Mouse (Mus musculus) thymus, postnatal 4 days (tissue): ENCODE data around the gene Ugt1a10.
"Not testable (repeated sequence)": the region's sequence is repeated elsewhere in the genome, so short reads cannot be mapped to it uniquely, and the experiment has no call there.

Experiments
- DNase-seq: peaks from one replicate; pipeline ENCODE4 v3.0.0; 2021

The Ugt1a10 gene

DNA sequence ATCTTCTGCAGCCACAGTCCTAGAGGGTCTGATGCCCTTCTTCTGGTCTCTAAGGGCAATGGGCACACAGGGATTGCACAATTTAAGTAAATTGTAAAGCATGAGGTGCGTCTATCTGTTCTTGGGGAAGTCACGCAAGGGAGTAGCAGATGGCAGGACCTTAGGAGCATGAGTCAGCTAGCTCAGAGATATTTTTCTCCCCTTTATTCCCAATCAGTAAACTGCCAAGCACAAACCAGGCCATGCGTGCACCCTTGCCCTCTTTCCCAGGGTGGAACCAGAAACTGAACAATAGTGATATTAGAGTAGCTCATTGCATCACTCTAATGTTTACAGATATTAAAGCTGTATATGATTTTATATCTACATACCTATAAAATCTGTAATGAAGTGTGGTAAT, 43.4 kb downstream of the Ugt1a10 start:
- not testable (repeated sequence) for DNase-seq

DNA sequence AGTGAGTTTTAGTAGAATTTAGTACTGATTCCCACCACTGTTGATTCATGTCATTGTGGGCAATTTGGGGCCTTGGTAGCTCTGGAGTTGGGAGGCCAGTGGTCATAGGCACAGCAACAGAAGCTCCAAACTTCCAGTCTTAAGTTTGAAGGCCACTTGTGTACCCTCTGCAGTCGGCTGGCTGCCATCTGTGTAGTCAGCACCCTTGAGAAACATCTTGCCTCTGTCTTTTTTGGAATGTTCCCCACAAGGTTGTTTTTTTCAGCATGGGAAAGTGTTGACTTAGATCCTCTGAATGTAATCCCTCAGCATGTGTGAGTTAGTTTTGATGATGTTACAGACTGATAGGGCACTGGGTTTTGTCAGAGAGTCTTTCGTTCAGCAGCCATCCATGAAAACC, 44.5 kb downstream of the Ugt1a10 start:
- DNase-seq, result not testable (repeated sequence)

DNA sequence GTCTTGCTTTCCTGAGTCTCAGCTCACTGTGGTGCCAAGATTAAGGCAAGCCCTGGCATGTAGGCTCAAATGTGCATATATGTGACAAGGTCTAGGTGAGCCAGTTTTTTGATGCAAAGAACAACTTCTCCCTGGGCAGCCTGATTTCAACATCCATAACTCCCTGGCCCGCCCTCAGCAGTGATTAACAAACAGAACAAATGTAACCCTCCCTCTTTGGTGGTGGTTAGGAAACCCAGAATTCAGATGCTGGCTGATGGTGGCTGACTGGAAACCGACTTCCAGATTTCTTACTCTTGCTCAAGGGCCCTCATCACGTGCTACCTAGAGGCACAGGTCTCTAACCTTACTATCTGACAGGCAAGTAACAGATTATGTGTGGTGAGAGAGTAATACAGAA, 47.8 kb downstream of the Ugt1a10 start, which contains the start of gene Ugt1a6b:
Gene Ugt1a6b, plus strand, starts transcription at position 234 of the 400 bp plus-strand sequence.
- DNase-seq, result not testable (repeated sequence)

DNA sequence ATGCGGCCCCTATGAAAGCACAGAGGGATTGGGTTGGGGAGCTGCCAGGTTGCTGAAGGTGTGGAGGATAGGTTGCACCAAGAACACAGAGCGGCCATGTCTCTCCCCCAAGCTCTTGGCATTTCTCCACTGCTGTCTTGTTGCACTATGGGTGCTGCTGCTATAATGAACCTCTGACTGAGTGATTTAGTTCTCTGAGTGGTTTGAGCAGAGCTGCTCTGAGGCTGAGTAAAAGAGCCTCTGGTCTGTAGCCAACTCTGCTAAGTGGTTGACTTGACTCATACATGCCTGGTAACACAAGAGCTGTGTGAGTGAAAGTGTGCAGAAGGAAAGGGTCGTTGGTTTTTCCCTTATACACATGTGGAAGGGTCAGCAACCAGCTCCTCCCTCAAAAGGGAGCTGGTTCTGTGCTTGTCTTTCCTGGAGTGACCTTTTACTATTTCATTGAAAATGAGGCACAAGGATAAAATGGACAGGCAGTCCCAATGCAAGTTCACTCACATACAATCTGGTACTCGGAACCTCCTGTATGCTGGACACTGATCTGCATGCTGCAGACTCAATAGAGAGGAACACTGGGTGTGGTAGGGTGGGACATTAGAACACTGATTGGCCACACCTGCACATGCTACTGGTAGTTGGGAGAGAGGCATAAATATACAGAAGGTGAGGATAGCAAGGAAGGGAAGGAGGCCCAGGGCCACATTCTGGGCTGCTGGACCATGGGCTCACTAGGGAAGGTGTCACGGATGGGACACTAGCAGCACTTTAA, 48.7 kb downstream of the Ugt1a10 start:
- DNase-seq, result not testable (repeated sequence)

DNA sequence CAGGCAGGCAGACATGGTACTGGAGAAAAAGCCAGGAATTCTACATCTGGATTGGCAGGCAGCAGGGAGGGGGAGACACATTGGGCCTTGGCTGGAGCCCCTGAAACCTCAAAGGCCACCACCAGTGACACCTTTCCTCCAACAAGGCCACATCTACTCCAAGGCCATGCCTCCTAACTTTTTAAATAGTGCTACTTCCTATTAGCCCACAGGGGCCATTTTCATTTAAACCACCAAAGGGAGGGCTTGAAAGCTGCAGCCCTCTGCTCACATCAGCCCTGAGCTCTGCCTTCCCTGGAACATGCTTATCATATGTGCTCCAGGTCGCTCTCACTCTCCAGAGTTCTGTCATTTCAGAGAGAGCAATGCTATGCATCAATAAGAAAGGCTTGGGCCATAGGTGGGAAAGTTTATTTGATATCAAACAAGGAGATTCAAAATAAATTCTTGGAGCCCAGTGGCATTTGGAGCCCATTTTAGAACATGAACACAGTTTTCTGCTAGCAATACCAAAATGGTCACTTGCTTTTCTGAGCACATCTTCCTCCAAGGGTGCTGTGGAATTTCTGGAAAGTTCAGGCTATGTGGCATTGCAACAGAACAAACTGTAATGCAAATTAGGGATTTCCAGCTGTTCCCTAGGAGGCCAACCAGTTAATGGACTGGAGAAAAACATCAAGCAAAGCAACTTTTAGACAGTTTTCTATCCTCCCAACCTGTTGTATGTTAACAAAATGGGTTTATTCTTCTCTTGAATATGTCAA, 49.7 kb downstream of the Ugt1a10 start:
- no peak for DNase-seq

DNA sequence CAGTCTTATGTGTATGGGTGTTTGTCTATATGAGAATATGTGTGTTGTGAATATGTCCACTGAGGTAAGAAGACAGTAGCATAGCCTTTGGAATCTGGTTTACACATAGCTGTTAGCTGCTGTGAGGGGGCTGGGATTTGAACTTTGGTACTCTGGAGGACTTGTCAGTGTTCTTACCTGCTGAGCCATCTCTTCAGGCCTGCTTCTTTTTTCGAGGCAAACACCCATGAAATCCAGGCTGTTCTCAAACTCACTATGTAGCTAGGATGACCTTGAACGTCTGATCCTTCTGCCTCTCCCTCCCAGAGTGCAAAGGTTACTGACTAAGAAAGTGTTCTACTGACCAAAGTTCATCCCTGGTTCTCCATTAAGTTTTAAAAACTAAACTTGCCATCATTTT, 50.5 kb downstream of the Ugt1a10 start:
- DNase-seq, result no peak

DNA sequence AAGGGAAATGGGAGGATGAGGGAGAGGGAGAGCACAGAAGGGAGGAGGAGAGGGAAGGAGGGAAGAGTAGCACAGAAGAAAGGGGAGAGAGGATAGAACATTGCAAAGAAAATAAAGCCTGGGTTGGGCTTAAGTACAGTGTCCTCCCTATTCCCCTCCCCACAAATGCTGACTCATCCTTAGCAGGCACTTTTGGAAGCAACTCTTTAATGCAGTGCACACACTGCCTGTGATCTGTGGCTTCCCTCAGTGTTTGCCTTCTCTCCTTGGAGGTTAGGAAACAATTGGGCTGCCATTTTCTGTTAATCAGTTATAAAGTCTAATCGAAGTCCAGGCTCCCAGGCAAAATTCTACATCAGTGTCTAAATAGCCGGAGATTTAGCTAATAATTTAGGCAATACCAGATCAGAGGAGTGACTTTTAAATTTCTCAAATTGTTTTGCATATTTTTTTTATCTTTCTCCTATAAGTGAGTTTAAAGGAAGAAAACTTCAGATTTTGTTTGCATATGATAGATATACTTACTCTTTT, 53.9 kb downstream of the Ugt1a10 start:
- DNase-seq, result not testable (repeated sequence)

DNA sequence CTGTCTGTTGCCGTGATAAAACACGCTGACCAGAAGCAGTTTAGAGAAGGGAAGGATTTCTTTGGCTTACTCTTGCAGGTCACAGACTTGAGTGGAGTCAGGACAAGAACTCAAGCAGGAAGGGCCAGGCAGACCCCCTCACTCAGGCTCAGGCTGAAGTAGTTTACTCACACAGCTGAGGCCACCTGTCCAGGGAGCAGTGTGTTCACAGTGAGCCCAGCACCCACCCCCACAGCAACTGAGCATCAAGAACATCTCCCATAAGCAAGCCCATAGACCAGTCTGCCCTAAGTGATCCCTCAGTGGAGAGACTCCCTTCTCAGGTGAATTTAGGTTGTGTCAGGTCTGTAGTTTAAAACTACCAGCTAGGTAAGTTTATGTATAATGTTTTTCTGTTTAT, 54.4 kb downstream of the Ugt1a10 start:
- DNase-seq, result not testable (repeated sequence)

DNA sequence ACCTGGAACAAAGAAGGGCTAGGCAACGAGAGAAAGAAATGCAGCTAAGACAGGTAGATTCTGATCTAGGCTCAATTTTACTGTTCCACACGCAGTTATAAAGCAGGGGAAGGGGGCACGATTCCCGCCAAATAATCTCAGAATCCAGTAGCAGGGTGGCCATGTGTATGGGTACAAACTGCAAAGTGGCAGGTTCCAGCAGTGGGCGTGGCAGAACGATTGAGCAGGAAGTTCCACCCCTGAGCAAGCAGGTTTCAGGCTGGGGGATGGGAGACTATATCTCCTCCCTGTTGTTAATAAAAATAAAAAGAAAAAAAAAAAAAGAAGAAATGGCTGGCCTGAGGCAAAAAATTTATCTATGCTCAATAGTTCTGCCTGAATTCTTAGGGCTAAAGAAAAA, 57.6 kb downstream of the Ugt1a10 start:
- DNase-seq, result not testable (repeated sequence)

DNA sequence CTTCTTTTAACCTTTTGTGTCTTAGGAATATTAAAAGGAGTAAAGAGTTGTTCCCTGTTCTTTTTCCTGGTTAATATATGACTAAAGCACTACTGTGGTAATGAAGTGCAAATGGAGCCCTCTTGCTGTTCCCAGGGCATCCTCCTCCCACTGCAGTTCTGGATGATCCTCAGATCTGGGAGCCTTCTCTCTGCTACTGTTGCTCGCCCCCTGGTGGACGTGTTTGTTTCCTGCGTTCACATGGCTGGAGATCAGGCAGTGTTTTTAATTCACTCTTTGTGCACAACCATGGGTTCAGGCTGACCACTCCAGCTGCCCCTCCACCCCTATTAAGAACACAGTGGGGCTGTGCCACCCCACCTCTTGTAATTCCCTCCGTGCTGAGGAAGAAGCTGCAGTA, 65.4 kb downstream of the Ugt1a10 start:
- DNase-seq, result not testable (repeated sequence)

DNA sequence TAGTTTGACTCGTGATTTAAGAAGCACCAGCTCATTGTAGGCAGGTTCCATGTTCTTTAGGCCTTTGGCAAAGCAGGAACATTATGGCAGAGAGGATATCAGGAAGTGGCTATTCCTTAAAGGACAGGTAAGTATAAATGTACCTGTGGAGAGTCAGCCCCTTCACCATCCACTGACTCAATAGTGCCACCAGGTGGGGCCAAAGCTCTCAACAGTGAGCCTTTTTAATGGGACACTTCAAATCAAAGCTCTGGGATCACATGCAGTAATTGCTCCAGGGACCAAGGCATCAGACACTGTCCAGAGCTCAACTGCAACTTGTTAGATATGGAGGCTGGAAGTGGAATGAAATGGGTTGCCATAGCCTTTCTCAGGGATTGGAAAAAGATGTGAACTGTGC, 66.3 kb downstream of the Ugt1a10 start:
- peak; percentile 28 for DNase-seq

DNA sequence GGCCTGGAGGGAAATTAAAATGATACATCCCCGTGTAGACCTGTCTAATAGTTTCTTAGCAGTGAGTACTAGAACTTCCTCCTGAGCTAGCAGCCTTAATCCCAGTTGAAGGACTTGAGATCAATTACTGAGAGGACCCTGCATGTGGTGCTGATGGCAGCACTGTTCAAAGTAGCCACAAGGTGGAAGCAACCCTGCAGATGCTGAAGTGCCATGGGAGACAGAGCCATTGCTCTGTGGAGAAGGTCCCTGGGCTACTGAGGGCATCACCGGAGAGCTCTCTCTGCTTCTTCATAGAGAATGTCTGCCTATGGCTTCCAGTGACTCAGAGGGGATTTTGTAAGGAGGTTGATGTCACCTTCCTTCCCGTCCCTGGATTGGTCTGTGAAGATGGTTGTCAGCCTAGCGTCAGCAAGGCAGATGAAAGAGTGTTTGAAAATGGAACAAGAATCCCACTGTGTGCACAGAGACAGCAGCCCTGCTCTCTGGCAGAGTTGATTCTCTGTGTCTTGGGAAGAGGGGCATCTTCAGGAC, 70.7 kb downstream of the Ugt1a10 start:
- DNase-seq, result not testable (repeated sequence)

DNA sequence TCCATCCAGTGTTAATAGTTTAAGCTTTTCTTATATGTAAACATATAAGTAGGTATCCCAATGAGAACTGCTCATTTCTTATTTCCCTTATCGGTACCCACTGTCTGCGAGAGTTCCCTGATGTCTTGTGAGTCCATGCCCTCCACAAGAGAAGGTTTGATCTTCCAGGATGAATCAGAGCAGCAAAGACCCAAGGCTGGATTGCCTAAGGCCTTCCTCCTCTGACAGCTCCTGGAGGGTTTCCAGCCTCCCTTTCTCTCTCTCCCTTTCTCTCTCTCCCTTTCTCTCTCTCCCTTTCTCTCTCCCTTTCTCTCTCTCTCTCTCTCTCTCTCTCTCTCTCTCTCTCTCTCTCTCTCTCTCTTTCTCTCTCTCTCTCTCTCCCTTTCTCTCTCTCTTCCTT, 73.9 kb downstream of the Ugt1a10 start:
- DNase-seq, result not testable (repeated sequence)

DNA sequence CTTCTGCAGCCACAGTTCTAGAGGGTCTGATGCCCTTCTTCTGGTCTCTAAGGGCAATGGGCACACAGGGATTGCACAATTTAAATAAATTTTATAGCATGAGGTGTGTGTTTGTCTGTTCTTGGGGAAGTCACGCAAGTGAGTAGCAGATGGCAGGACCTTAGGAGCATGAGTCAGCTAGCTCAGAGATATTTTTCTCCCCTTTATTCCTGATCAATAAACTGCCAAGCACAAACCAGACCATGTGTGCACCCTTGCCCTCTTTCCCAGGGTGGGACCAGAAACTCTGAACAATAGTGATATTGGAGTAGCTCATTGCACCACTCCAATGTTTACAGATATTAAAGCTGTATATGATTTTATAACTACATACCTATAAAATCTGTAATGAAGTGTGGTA, 75.0 kb downstream of the Ugt1a10 start:
- not testable (repeated sequence) for DNase-seq

DNA sequence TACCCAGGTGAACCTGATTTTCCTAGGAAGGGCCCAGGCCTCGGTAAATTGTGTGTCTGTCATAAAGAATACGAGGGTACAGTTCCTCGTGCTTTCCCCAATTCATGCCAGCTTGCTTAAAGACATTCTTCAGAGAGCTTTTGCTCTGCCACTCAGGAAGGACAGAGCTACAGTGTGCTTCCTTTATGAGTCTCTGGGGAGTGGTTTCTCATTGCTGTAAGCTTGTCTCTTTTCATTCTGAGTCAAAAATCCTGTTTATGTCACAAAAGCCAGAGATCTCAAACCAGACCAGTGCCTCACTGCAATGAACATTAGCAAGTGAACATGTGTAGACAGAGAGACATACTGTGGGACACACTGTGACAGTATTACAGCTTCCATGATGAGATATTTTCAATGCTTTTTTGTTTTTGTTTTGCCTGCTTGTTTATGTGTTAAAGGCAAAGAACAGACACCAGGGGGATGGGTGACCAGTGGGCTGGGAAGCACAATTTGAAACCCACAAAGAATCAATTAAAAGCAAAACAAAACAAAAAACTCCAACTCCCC, 78.8 kb downstream of the Ugt1a10 start:
- no peak for DNase-seq

DNA sequence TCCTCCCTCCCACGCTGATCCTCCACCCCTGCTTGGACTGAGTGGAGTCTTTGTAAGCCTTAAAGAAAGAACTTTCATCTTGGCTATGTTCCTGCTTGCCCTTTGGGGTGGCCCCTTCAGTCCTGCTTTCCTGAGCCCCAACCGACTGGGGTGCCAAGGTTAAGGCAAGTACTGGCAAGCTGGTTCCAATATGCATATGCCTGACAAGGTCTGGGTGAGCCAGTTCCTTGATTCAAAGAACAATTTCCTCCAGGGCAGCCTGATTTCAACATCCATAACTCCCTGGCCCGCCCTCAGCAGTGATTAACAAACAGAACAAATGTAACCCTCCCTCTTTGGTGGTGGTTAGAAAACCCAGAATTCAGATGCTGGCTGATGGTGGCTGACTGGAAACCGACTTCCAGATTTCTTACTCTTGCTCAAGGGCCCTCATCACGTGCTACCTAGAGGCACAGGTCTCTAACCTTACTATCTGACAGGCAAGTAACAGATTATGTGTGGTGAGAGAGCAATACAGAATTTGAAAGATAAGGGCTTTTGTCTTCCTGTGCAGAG, 79.3 kb downstream of the Ugt1a10 start, which contains the start of gene Ugt1a6a:
Gene Ugt1a6a, plus strand, starts transcription at position 353 of the 555 bp plus-strand sequence.
- DNase-seq, result not testable (repeated sequence)

DNA sequence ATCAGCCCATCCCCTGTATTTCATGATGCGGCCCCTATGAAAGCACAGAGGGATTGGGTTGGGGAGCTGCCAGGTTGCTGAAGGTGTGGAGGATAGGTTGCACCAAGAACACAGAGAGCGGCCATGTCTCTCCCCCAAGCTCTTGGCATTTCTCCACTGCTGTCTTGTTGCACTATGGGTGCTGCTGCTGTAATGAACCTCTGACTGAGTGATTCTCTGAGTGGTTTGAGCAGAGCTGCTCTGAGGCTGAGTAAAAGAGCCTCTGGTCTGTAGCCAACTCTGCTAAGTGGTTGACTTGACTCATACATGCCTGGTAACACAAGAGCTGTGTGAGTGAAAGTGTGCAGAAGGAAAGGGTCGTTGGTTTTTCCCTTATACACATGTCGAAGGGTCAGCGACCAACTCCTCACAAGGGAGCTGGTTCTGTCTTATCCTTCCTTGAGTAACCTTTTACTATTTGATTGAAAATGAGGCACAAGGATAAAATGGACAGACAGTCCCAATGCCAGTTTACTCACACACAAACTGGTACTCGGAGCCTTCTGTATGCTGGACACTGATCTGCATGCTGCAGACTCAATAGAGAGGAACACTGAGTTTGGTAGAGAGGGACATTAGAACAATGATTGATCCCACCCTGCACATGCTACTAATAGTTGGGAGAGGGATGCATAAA, 80.2 kb downstream of the Ugt1a10 start:
- DNase-seq, result not testable (repeated sequence)

DNA sequence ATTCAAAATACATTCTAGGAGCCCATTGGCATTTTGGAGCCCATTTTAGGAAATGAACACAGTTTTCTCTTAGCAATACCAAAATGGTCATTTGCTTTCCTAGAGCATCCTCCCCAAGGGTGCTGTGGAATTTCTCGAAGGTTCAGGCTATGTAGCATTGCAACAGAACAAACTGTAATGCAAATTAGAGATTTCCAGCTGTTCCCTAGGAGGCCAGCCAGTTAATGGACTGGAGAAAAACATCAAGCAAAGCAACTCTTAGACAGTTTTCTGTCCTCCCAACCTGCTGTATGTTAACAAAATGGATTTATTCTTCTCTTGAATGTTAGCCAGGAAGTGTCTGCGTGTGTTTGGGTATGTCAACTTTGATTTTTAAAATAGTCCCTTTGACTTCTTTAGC, 81.5 kb downstream of the Ugt1a10 start:
- DNase-seq, result no peak

DNA sequence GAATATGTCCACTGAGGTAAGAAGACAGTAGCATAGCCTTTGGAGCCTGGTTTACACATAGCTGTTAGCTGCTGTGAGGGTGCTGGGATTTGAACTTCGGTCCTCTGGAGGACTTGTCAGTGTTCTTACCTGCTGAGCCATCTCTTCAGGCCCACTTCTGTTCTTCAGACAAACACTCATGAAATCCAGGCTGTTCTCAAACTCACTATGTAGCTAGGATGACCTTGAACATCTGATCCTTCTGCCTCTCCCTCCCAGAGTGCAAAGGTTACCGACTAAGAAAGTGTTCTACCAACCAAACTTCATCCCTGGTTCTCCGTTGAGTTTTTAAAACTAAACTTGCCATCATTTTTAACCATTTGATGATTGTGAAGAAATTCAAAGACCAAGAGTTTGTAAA, 82.1 kb downstream of the Ugt1a10 start:
- no peak for DNase-seq

DNA sequence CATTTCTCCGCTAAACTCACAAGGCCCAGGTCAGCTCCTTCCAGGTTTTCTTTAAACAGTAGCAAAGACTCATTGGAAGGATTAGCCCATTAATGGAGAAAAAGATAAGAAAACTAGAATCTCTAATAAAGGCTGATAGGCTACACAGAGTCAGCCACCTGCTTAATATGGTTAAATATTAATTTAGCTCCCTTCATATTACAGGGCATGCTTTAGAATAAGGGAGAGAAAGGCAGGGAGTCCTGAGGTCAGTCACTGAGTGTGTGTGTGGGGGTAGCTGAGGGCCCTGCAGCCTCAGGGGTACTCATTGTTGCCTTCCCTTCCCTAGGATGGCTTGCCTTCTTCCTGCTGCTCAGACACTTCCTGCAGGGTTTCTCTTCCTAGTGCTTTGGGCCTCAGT, 83.0 kb downstream of the Ugt1a10 start:
- DNase-seq, result no peak

DNA sequence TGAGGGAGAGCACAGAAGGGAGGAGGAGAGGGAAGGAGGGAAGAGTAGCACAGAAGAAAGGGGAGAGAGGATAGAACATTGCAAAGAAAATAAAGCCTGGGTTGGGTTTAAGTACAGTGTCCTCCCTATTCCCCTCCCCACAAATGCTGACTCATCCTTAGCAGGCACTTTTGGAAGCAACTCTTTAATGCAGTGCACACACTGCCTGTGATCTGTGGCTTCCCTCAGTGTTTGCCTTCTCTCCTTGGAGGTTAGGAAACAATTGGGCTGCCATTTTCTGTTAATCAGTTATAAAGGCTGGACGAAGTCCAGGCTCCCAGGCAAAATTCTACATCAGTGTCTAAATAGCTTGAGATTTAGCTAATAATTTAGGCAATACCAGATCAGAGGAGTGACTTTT, 85.3 kb downstream of the Ugt1a10 start:
- DNase-seq, result not testable (repeated sequence)
